Mouse (Mus musculus) erythroblast, embryonic 14.5 days (primary cell): ENCODE measurements at regions not wholly inside any gene's neighbourhood (a gene's known extent, or its start where the extent isn't known, plus 50 kb on each side); places are given as distances from the start of the nearest gene placed in this dataset.

Source experiments
- H3K27me3 ChIP-seq: 2 replicates; pipeline ENCODE4 v1.6.1; 2012; ENCODE audit warnings: inconsistent platforms; ENCODE audit not compliant: control insufficient read depth
- H3K36me3 ChIP-seq: 2 replicates; pipeline ENCODE4 v1.6.1; 2012; ENCODE audit warnings: mild to moderate bottlenecking, inconsistent platforms; ENCODE audit not compliant: control insufficient read depth
- H3K4me1 ChIP-seq: 2 replicates; pipeline ENCODE4 v1.6.1; 2012; ENCODE audit warnings: inconsistent platforms; ENCODE audit not compliant: control insufficient read depth
- H3K4me3 ChIP-seq: replicated peaks from 2 replicates; pipeline ENCODE3; 2012; ENCODE audit warnings: moderate library complexity, mild to moderate bottlenecking, inconsistent platforms
- H3K9me3 ChIP-seq: 2 replicates; pipeline ENCODE4 v1.6.1; 2012; ENCODE audit warnings: low read length, inconsistent platforms, mixed read lengths; ENCODE audit not compliant: control insufficient read depth
- GATA1 ChIP-seq: IDR thresholded peaks from 2 replicates; pipeline ENCODE4 v1.6.1; 2012; ENCODE audit warnings: low read length, inconsistent platforms, mixed read lengths
- TAL1 ChIP-seq: IDR thresholded peaks from 3 replicates; pipeline ENCODE4 v1.6.1; 2012; ENCODE audit warnings: low read length, inconsistent platforms, mixed read lengths

DNA sequence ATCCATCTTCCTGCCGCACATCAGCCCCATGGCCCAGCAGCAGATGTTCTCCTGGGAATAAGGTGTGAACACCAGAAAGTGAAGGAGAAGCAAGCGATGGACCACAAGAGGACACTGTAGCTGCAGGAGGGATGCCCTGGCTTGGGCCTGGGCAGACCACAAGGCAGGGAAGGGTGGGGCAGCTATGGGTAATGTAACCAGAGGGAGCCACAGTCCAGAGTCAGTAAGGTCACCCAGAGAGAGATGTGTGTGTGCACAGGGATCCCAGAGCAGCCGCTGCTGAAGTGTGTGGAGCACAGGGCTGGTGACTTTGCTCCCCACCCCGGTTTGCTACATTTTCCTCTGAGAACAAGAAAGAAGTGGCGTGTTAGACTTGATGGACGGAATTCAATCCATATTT is 142.5 kb upstream of the Gm3448 start:
- Histone ChIP-seq H3K36me3 (no peaks in the 10 kb centered on the region), H3K9me3 (no peaks in the 10 kb centered on the region), H3K4me1 (no peaks in the 10 kb centered on the region), H3K4me3 (no peak overlapping the region), H3K27me3 (no peaks in the 10 kb centered on the region)
- TF ChIP-seq TAL1 (no peak), GATA1 (no peak)

GRCm38 (mm10) chr17:15182105-15182504 is 140.8 kb upstream of the Gm3448 start:
- no peaks in the 10 kb centered on the region for H3K9me3 ChIP-seq
- TF ChIP-seq GATA1 = no peak
- TF ChIP-seq TAL1 = no peak
- no peaks in the 10 kb centered on the region for H3K36me3 ChIP-seq
- H3K27me3 ChIP-seq = no peaks in the 10 kb centered on the region
- H3K4me3 ChIP-seq = no peak overlapping the region
- no peaks in the 10 kb centered on the region for H3K4me1 ChIP-seq

DNA sequence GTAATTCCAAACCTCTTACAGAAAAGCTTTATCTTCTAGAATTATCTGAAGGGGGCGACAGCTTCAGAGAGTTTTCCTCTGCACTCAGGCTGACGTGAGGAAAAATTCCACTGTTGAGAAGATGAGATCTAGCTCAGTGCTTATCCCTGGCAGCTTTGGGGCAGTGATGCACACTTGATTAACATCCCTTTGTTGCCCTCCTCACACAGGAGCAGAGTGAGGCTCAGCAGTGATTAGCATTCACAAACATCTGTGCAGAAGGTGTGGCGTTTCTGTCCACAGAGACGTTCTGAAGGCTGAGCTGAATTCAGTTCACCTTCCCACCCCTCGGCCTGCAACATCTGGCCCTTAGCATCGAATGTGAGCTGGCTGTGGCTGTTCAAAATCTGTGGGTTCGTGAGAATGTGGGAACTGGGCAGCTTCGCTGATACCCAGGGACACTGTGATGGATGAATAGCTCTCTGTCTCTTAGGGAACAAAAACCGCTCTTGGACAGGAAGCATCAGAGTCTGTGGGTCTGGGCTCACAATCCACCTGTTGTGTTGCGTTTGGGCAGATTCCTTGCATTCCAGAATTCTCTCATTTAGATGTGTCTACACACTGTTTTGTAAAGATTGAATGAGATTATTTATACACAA is 139.0 kb upstream of the Gm3448 start:
- Histone ChIP-seq H3K36me3 (no peaks in the 10 kb centered on the region), H3K4me3 (no peak overlapping the region), H3K4me1 (no peaks in the 10 kb centered on the region), H3K9me3 (no peaks in the 10 kb centered on the region), H3K27me3 (no peaks in the 10 kb centered on the region)
- TF ChIP-seq TAL1 (no peak), GATA1 (no peak)

- Histone ChIP-seq H3K36me3 (no peaks in the 10 kb centered on the region), H3K4me1 (no peaks in the 10 kb centered on the region), H3K9me3 (no peaks in the 10 kb centered on the region), H3K4me3 (no peak overlapping the region), H3K27me3 (no peaks in the 10 kb centered on the region; the same call in 1 of the 2 replicates)
- no peak for TF ChIP-seq TAL1
- no peak for TF ChIP-seq GATA1
Observed at GRCm38 (mm10) chr17:15179411-15179951, 138.1 kb upstream of the Gm3448 start.

GRCm38 (mm10) chr17:15177390-15177789 is 136.1 kb upstream of the Gm3448 start:
- H3K4me1 ChIP-seq = no peaks in the 10 kb centered on the region
- no peak for TF ChIP-seq TAL1
- no peak for TF ChIP-seq GATA1
- no peak overlapping the region for H3K4me3 ChIP-seq
- no peaks in the 10 kb centered on the region for H3K9me3 ChIP-seq
- no peaks in the 10 kb centered on the region; the same call in 1 of the 2 replicates for H3K27me3 ChIP-seq
- no peaks in the 10 kb centered on the region for H3K36me3 ChIP-seq

GRCm38 (mm10) chr17:15174354-15174953 is 133.1 kb upstream of the Gm3448 start:
- Histone ChIP-seq H3K27me3 (no peaks in the 10 kb centered on the region; the same call in 1 of the 2 replicates), H3K4me1 (no peaks in the 10 kb centered on the region), H3K36me3 (no peaks in the 10 kb centered on the region), H3K4me3 (no peak overlapping the region), H3K9me3 (no peaks in the 10 kb centered on the region)
- TF ChIP-seq TAL1 = no peak
- TF ChIP-seq GATA1 = no peak

GRCm38 (mm10) chr17:15167927-15168326 is 126.6 kb upstream of the Gm3448 start:
- TF ChIP-seq TAL1 = no peak
- no peak for TF ChIP-seq GATA1
- H3K4me3 ChIP-seq = no peak overlapping the region
- H3K4me1 ChIP-seq = no peaks in the 10 kb centered on the region
- no peaks in the 10 kb centered on the region for H3K36me3 ChIP-seq
- H3K9me3 ChIP-seq = no peaks in the 10 kb centered on the region
- no peaks in the 10 kb centered on the region for H3K27me3 ChIP-seq

DNA sequence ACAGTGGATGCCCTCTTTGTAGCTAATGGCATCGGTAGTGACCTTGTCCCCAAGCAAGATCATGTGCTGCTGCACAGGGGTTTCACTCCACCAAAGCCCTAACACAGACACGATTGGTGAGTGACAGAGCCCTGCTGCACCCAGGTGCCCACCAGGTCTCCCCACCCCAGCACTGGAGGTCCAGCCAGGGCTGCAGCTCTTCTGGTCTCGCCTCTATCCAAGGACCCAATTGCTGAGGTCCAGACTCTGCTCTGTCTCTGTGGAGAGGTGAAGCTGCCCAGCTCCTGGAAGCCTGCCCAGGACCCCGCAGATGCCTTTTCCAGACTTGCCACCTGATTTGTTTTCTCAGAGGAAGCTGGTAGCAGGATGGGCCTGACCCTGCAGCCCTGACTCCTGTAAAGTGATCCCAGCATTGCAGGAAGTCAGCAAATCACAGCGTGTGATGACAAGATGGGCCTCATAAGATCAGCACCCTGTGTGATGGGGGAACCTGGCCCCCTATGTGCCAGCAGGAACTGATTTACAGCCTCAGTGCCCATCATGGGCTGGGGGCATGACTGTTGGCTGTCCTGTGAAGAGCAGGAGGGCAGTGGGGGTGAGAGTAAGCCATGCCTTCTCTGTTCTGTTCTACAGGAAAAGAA is 116.5 kb upstream of the Gm3448 start:
- no peaks in the 10 kb centered on the region for H3K36me3 ChIP-seq
- H3K4me1 ChIP-seq = no peaks in the 10 kb centered on the region
- H3K4me3 ChIP-seq = no peak overlapping the region
- H3K9me3 ChIP-seq = no peaks in the 10 kb centered on the region
- H3K27me3 ChIP-seq = no peaks in the 10 kb centered on the region
- TF ChIP-seq GATA1 (no peak), TAL1 (no peak)

DNA sequence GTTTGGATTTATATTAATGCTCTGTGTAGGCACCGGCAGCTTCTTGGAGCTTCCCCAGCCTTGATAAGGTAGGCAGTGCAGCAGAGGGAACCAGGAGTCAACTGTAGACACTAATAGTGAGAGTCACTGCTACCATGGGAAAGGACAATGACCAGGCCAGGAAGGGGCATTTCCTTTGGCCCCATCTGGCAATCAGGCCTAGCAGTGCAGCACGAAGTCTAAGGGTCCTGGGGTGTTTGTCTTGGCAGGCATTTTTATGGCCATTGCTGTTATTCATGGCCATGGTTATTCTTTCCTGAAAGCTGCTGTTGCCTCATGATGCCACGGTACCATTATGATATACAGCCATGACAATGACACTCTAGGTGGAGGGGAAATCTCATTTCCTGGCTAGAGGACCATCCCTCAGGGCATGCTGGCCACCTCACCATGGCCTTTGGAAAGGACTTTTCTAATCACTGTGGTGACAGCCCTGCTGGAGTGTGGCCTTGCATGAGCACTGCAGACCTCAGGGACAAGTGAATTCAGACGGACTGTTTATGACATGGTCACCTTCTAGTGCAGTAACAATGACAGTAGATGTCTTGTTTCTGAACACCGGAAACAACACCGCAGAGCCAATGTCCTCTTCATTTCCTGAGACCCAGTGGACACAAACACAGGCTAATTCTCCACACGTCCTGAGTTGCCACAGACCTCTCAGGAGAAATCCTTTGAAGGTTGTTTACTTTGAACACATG is 111.8 kb upstream of the Gm3448 start:
- H3K36me3 ChIP-seq = no peaks in the 10 kb centered on the region
- H3K9me3 ChIP-seq = no peaks in the 10 kb centered on the region
- no peak for TF ChIP-seq GATA1
- no peak for TF ChIP-seq TAL1
- no peak overlapping the region for H3K4me3 ChIP-seq
- no peaks in the 10 kb centered on the region for H3K4me1 ChIP-seq
- H3K27me3 ChIP-seq = no peaks in the 10 kb centered on the region
